Mouse (Mus musculus) forebrain, embryonic 16.5 days (tissue): ENCODE results near the gene Adra1d. TPM values are rescaled to one million over a fixed set of nuclear protein-coding genes. Genes with fewer than 3 reads are reported as not detected.
A peak's percentile ranks its signal among the peaks of the same experiment; 100 is the strongest.

ENCODE experiments used
- ATAC-seq: fragments of 200-750 bp; cut with Nextera tagmentation; 2 replicates; pipeline ENCODE4 v1.8.0; 2017; ENCODE audit warnings: mild to moderate bottlenecking, moderate library complexity
- H3K27ac ChIP-seq: fragments of 300-500 bp; sonication (generic); 2 replicates; pipeline ENCODE4 v1.5.1; 2014; ENCODE audit warnings: low read length, control low read depth
- H3K27me3 ChIP-seq: fragments of 300-500 bp; sonication (generic); replicated peaks from 2 replicates; pipeline ENCODE4 v1.6.1; 2014; ENCODE audit warnings: low read length; ENCODE audit not compliant: control insufficient read depth, insufficient read depth
- H3K36me3 ChIP-seq: fragments of 300-500 bp; sonication (generic); 2 replicates; pipeline ENCODE4 v1.6.1; 2014; ENCODE audit not compliant: control insufficient read depth, insufficient read depth
- H3K4me1 ChIP-seq: fragments of 300-500 bp; sonication (generic); replicated peaks from 2 replicates; pipeline ENCODE4 v1.6.1; 2014; ENCODE audit warnings: low read length; ENCODE audit not compliant: control insufficient read depth, insufficient read depth
- H3K4me2 ChIP-seq: fragments of 300-500 bp; sonication (generic); 2 replicates; pipeline ENCODE4 v1.6.1; 2014; ENCODE audit warnings: mild to moderate bottlenecking, low read length, control low read depth
- H3K4me3 ChIP-seq: fragments of 300-500 bp; sonication (generic); replicated peaks from 2 replicates; pipeline ENCODE4 v1.5.1; 2014; ENCODE audit warnings: mild to moderate bottlenecking, low read length, control low read depth
- H3K9ac ChIP-seq: fragments of 300-500 bp; sonication (generic); replicated peaks from 2 replicates; pipeline ENCODE4 v1.6.1; 2014; ENCODE audit warnings: low read depth, low read length, control low read depth
- H3K9me3 ChIP-seq: fragments of 300-500 bp; sonication (generic); 2 replicates; pipeline ENCODE4 v1.6.1; 2016; ENCODE audit warnings: low read length; ENCODE audit not compliant: control insufficient read depth
- WGBS: fragments of 180-500 bp; shearing (Covaris S2); extraction: QIAGEN DNeasy Blood & Tissue Kit; methylation state at CpG from one replicate; pipeline ENCODE4 v1.1.7; 2014; 5-methylcytosine and 5-hydroxymethylcytosine counted together
- polyA plus RNA-seq: library from polyadenylated mRNA; unstranded; fragments of >200 nt; fragmentation: Nextera tagmentation; extraction: Ambion mirVana; gene quantifications from 2 replicates; pipeline ENCODE4 v1.2.1, GENCODE M21; 2015

Adra1d gene
- polyA plus RNA-seq, 1 experiment from 2014 or later, result 0.10 TPM

- H3K4me1 ChIP-seq, result no peaks in the 10 kb centered on the region
- no peak overlapping the region for H3K27ac ChIP-seq
- no peaks in the 10 kb centered on the region for H3K27me3 ChIP-seq
- H3K9me3 ChIP-seq, result no peaks in the 10 kb centered on the region
- H3K4me2 ChIP-seq, result no peak overlapping the region
- H3K9ac ChIP-seq, result no peak overlapping the region
- no peak for ATAC-seq
- no peaks in the 10 kb centered on the region for H3K36me3 ChIP-seq
- no peak overlapping the region for H3K4me3 ChIP-seq
- WGBS, result 36% methylated on average over 3 of the region's 3 CpGs
Measured at GRCm38 (mm10) chr2:131527061-131527460, 35.0 kb downstream of the Adra1d start.

- 95% methylated on average over 19 of the region's 19 CpGs for WGBS
Measured at GRCm38 (mm10) chr2:131520743-131521142, 41.3 kb downstream of the Adra1d start.

DNA sequence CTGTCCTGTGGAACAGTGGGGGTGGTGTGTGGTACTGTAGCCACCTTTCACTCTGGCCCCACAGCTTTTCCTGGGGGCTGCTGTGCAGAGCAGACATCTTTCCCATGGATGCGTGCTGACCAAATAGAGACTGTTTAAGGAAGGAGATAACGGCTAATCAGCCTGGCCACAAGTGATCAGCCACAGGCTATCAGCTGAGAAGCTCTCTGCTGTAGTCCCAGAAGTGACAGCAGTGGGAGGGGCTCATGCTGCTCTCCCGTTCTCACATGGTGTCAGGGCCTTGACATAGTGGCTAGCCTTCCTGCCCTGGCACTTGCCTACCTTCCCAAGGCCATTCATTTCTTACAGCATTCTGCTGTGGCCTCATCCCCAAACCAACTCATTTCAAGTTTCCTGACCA lies 43.3 kb downstream of the Adra1d start:
- H3K9me3 ChIP-seq, result no peaks in the 10 kb centered on the region
- H3K4me3 ChIP-seq, result no peak overlapping the region
- H3K27ac ChIP-seq, result no peak overlapping the region
- H3K4me2 ChIP-seq, result no peak overlapping the region
- H3K4me1 ChIP-seq, result peaks cover 5% of the 10 kb centered on the region
- WGBS, result 67% methylated on average over 3 of the region's 3 CpGs
- ATAC-seq, result no peak
- H3K36me3 ChIP-seq, result peaks cover 7% of the 10 kb centered on the region; the same call in 1 of the 2 replicates
- no peaks in the 10 kb centered on the region for H3K27me3 ChIP-seq
- no peak overlapping the region for H3K9ac ChIP-seq

More at GRCm38 (mm10) chr2:131520743-131521142, 41.3 kb downstream of the Adra1d start:
- no peak overlapping the region for H3K9ac ChIP-seq
- H3K9me3 ChIP-seq, result no peaks in the 10 kb centered on the region
- peaks cover 7% of the 10 kb centered on the region; the same call in 1 of the 2 replicates for H3K36me3 ChIP-seq
- H3K27ac ChIP-seq, result no peak overlapping the region
- no peak overlapping the region for H3K4me2 ChIP-seq
- no peak for ATAC-seq
- no peak overlapping the region for H3K4me3 ChIP-seq
- H3K4me1 ChIP-seq, result no peaks in the 10 kb centered on the region
- H3K27me3 ChIP-seq, result no peaks in the 10 kb centered on the region

DNA sequence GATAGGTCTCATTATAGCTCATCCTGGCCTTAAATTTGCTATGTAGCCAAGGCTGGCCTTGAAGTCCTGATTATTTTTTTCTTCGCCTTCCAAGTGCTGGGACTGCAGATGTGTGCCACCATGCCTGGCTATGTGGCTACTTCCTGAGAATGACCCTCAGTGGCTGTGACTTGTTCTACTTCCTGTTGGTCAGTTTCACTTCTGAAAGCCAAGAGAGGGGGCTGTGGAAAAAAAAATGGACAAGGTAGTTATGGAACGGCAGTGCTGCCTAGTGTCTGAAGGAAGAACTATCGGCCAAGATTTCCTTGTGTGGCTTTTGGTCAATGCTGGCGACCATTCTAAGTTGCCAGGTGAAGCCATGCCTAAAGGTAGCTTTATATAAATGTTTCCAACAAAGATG lies 44.5 kb downstream of the Adra1d start:
- 94% methylated on average over 4 of the region's 4 CpGs for WGBS
- H3K27me3 ChIP-seq, result no peaks in the 10 kb centered on the region
- H3K4me1 ChIP-seq, result peaks cover 11% of the 10 kb centered on the region
- no peak overlapping the region for H3K4me2 ChIP-seq
- ATAC-seq, result no peak
- H3K4me3 ChIP-seq, result no peak overlapping the region
- no peak overlapping the region for H3K27ac ChIP-seq
- no peaks in the 10 kb centered on the region for H3K9me3 ChIP-seq
- H3K9ac ChIP-seq, result no peak overlapping the region
- H3K36me3 ChIP-seq, result peaks cover 7% of the 10 kb centered on the region; the same call in 1 of the 2 replicates

DNA sequence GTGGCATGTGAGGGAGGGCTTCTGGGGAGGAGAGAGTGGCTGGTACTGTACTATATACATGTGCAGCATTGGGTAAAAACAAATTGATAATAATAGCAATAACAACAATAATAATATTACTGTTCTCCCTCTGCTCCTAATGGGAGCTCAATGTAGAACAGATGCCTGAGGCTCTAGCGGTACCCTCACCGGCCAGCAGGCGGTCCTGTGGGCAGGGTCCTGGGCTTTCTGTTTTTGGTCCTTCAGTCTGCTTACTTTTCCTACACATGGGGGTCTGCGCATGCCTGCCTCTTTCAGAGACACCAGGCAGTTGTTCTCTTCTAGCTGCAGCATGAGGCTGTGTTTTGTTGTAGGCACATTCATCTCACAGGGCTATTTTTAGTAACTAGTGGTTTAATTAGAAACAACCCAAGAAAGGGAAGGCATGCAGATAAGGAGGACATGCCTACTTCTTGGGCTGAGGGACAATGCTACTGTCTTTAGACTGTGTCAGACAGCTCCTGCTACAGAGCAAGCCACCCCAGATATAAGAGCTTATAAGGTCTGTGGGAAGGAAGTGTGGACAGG lies 47.9 kb downstream of the Adra1d start:
- Histone ChIP-seq H3K4me1 (peaks cover 27% of the 10 kb centered on the region), H3K9ac (no peak overlapping the region), H3K4me3 (no peak overlapping the region), H3K9me3 (no peaks in the 10 kb centered on the region), H3K27ac (no peak overlapping the region), H3K36me3 (no peaks in the 10 kb centered on the region), H3K27me3 (no peaks in the 10 kb centered on the region), H3K4me2 (no peak overlapping the region)
- ATAC-seq, result peak; percentile 19; the same call in 1 of the 2 replicates
- 80% methylated on average over 4 of the region's 4 CpGs for WGBS

GRCm38 (mm10) chr2:131513477-131513876 lies 48.6 kb downstream of the Adra1d start:
- Histone ChIP-seq H3K4me1 (peaks cover 29% of the 10 kb centered on the region), H3K9ac (no peak overlapping the region), H3K4me2 (no peak overlapping the region), H3K9me3 (no peaks in the 10 kb centered on the region), H3K27ac (no peak overlapping the region), H3K4me3 (no peak overlapping the region), H3K36me3 (no peaks in the 10 kb centered on the region), H3K27me3 (no peaks in the 10 kb centered on the region)
- 29% methylated on average over 2 of the region's 2 CpGs for WGBS
- ATAC-seq, result peak; percentile 60

DNA sequence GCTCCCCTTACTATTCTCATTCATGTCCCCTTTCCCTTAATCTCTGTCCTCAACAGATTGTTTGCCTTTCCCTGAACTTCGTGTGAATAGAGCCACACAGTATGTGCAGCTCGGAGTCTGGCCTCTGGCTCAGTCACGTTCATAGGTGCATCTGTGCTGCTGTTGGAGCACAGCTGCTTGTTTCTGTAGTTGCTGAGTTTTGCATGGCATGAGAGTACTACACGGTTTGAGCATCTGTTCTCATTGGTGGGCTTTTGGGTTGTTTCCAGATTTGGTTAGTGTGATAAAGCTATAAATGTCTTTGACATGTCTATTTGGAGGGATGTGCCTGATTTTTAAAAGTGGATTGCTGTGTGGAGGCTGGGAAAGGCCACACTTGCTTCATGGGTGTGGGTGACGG lies 51.6 kb downstream of the Adra1d start:
- Histone ChIP-seq H3K9me3 (no peaks in the 10 kb centered on the region), H3K27me3 (no peaks in the 10 kb centered on the region), H3K4me1 (peaks cover 43% of the 10 kb centered on the region), H3K36me3 (no peaks in the 10 kb centered on the region), H3K9ac (no peak overlapping the region), H3K4me3 (no peak overlapping the region), H3K4me2 (no peak overlapping the region), H3K27ac (no peak overlapping the region)
- 58% methylated on average over 5 of the region's 5 CpGs for WGBS
- ATAC-seq, result no peak

GRCm38 (mm10) chr2:131509671-131510313 lies 52.3 kb downstream of the Adra1d start:
- no peak overlapping the region for H3K4me3 ChIP-seq
- H3K9me3 ChIP-seq, result no peaks in the 10 kb centered on the region
- peaks cover 43% of the 10 kb centered on the region for H3K4me1 ChIP-seq
- 21% methylated on average over 17 of the region's 17 CpGs for WGBS
- H3K9ac ChIP-seq, result no peak overlapping the region
- H3K4me2 ChIP-seq, result peak overlapping the region; percentile 29
- ATAC-seq, result peak; percentile 37; the same call in 1 of the 2 replicates
- no peak overlapping the region for H3K27ac ChIP-seq
- no peaks in the 10 kb centered on the region for H3K27me3 ChIP-seq
- H3K36me3 ChIP-seq, result no peaks in the 10 kb centered on the region

- H3K27me3 ChIP-seq, result no peaks in the 10 kb centered on the region
- 32% methylated on average over 2 of the region's 2 CpGs for WGBS
- no peak overlapping the region for H3K4me2 ChIP-seq
- H3K9me3 ChIP-seq, result no peaks in the 10 kb centered on the region
- H3K27ac ChIP-seq, result no peak overlapping the region
- no peaks in the 10 kb centered on the region for H3K36me3 ChIP-seq
- no peak overlapping the region for H3K4me3 ChIP-seq
- ATAC-seq, result no peak
- peaks cover 35% of the 10 kb centered on the region for H3K4me1 ChIP-seq
- no peak overlapping the region for H3K9ac ChIP-seq
Measured at GRCm38 (mm10) chr2:131508501-131508900, 53.6 kb downstream of the Adra1d start.
